Mouse (Mus musculus) G1E (cell line): Measurements from ENCODE around the gene Eml2.

Experiments used
- CTCF ChIP-seq: IDR thresholded peaks from 2 replicates; pipeline ENCODE4 v1.5.1; 2012; ENCODE audit warnings: low read depth, low read length, inconsistent platforms, mixed read lengths
- GATA1 ChIP-seq: IDR thresholded peaks from 2 replicates; pipeline ENCODE4 v1.6.1; 2012; ENCODE audit warnings: borderline replicate concordance, low read length, inconsistent platforms, mixed read lengths
- GATA2 ChIP-seq: IDR thresholded peaks from 2 replicates; pipeline ENCODE4 v1.6.1; 2012; ENCODE audit warnings: low read depth, low read length, inconsistent platforms, borderline replicate concordance
- POLR2AphosphoS5 ChIP-seq: IDR thresholded peaks from 2 replicates; pipeline ENCODE4 v1.6.1; 2012; ENCODE audit warnings: low read depth, low read length, inconsistent platforms; ENCODE audit not compliant: insufficient replicate concordance
- TAL1 ChIP-seq: conservative IDR thresholded peaks from 2 replicates; pipeline ENCODE4 v1.6.1; 2012; ENCODE audit warnings: low read depth, low read length, inconsistent platforms, mixed read lengths

DNA sequence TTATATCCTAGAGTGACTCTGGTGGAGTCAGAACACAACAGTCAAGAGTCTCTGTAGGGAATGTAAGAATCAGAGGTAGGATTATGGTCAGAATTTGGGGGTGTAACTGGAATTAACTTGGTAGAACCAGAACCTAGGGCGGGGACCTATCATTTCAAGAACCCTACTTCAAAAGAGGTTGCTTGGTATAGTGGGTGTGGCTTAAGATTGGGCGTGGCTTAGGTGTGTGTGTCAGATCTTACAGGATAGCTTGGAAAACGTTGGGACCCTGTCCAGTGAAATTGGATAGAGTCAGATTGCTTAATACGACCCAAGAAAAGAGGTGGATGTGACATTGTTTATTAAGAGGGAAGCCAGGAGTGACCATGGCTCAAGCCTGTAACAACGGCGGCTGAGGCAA, 3.7 kb downstream of the Eml2 start:
- TF ChIP-seq CTCF (no peak), GATA1 (no peak), TAL1 (no peak), POLR2AphosphoS5 (no peak), GATA2 (no peak)
